Comparison of ENCODE assay signal across 8 mouse cellular contexts in genomic region chr13:44729424-44729971, GRCm38 (mm10). TPM values are rescaled to one million over a fixed set of nuclear protein-coding genes. Genes with fewer than 3 reads are reported as not detected.
DNase-seq lines count a peak whose midpoint lies in the region; ATAC-seq lines count a peak whose summit lies in the region.

Gene Jarid2, plus strand, starts transcription at chr13:44729474.

- H3K9ac ChIP-seq in forebrain, embryonic 12.5 days = peak within 1 kb of the TSS; percentile 89
- peak within 1 kb of the TSS; percentile 76 for H3K9ac ChIP-seq in lung, embryonic 15.5 days

- WGBS in forebrain, embryonic 12.5 days = 2% methylated on average over 31 of the region's 31 CpGs
- WGBS in lung, embryonic 15.5 days = 2% methylated on average over 31 of the region's 31 CpGs

- intact Hi-C loops in heart, postnatal 25 days (cut with DNase I) = loop anchor here (5.0 kb wide), 2 partner anchors 107 to 497 kb away; no protein-coding TSS in a partner anchor

- peaks cover 22% of the 10 kb centered on the region for H3K4me1 ChIP-seq in forebrain, embryonic 12.5 days
- H3K4me1 ChIP-seq in lung, embryonic 15.5 days = peaks cover 7% of the 10 kb centered on the region

- no peaks in the 10 kb centered on the region for H3K36me3 ChIP-seq in forebrain, embryonic 12.5 days (replicated peaks)
- H3K36me3 ChIP-seq in lung, embryonic 15.5 days = no peaks in the 10 kb centered on the region

- ATAC-seq in forebrain, embryonic 12.5 days (ENCODE audit: low FRiP score) = no peak
- no peak for ATAC-seq in lung, embryonic 15.5 days (ENCODE audit: borderline replicate concordance, extremely low read depth, low FRiP score, low TSS enrichment)

- DNase-seq in ES-CJ7 (ENCODE audit: low read depth, low spot score) = peak; percentile 57
- DNase-seq in brain, adult 2 months (ENCODE audit: low read depth, low spot score) = peak; percentile 59
- peak; percentile 16 for DNase-seq in heart, postnatal 25 days (ENCODE audit: low spot score)
- DNase-seq in layer of hippocampus, adult 18-20 months (ENCODE audit: low spot score in 2 of 2) = peak in 1 of 2 experiments; percentile 23
- DNase-seq in ovary, adult 18-20 months (ENCODE audit: low spot score) = peak; percentile 21
- DNase-seq in urinary bladder, postnatal 14 days (ENCODE audit: low spot score) = peak; percentile 35

- peak within 1 kb of the TSS; percentile 97 for H3K4me2 ChIP-seq in forebrain, embryonic 12.5 days
- H3K4me2 ChIP-seq in lung, embryonic 15.5 days = peak within 1 kb of the TSS; percentile 84

- H3K9me3 ChIP-seq in forebrain, embryonic 12.5 days = no peaks in the 10 kb centered on the region
- no peaks in the 10 kb centered on the region for H3K9me3 ChIP-seq in lung, embryonic 15.5 days

- H3K4me3 ChIP-seq in forebrain, embryonic 12.5 days (replicated peaks) = peak within 1 kb of the TSS; percentile 77
- peak within 1 kb of the TSS; percentile 82 for H3K4me3 ChIP-seq in lung, embryonic 15.5 days

- H3K27me3 ChIP-seq in forebrain, embryonic 12.5 days = no peaks in the 10 kb centered on the region
- no peaks in the 10 kb centered on the region for H3K27me3 ChIP-seq in lung, embryonic 15.5 days

- H3K27ac ChIP-seq in forebrain, embryonic 12.5 days = peak within 1 kb of the TSS; percentile 96
- peak within 1 kb of the TSS; percentile 88 for H3K27ac ChIP-seq in lung, embryonic 15.5 days

RNA-seq across cellular contexts. Expression of gene Jarid2, which starts in this region (rescaled TPM):
- polyA plus RNA-seq in forebrain, embryonic 12.5 days (2016; fragmentation: Nextera tagmentation; extraction: Ambion mirVana) = 67.3 and 70.4 TPM in 2 replicates
- total RNA-seq in heart, postnatal 25 days (2021) = 10 to 100 TPM; 32.5 to 33.2 TPM
- total RNA-seq in layer of hippocampus, adult 18-20 months (2021) = 10 to 100 TPM; 26.1 to 29.3 TPM
- 22.5 and 23.6 TPM in 2 replicates for polyA plus RNA-seq in lung, embryonic 15.5 days (2015; fragmentation: Nextera tagmentation; extraction: Ambion mirVana)
